In the genomic region with DNA sequence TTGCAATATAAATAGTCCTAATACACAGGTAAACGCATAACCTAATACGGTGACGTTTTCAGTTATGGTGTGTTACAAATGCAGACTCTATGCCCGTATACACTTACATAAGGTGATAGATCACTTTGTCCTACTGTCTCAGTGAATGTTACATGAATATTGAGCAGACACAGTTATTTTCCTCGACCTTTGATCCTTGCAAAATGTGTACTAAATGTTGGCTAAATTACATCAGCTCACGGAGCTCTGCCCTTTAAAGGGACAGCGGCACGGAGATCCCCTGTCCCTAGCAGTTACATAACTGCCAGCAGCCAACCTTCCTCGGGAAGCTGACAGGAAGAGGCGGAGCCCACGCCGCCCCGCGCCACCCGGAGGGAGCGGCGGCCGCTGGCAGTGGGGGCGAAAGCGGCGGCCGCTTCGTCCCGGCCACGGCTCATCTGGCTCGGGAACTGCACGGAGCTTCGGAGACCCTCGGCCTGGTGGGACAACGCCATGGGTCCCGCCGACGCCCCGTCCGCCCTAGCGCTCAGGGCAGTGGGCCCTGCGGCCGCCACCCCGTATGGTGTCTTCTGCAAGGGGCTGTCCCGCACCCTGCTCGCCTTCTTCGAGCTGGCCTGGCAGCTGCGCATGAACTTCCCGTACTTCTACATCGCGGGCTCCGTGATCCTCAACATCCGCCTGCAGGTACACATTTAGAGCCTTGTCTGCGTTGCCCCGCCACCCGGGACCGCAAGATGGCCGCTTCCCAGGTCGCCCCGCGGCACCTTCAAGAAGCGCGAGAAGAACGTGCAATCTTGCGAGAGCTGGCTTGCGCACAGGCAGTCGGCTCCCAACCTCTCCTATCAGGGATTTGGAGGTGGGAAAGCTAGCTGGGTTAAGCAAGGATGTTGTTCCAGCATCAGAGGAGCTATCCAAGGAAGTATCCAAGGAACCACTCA, we compare ENCODE assay signal across 8 mouse cellular contexts. TPM values are rescaled to one million over a fixed set of nuclear protein-coding genes. Genes with fewer than 3 reads are reported as not detected.
DNase-seq lines count a peak whose midpoint lies in the region; ATAC-seq and TF ChIP-seq lines count a peak whose summit lies in the region.

No protein-coding gene starts in this region.

- no peak for TF ChIP-seq CTCF in CH12.LX (conservative IDR thresholded peaks at IDR 0.05 in 1 of 2, IDR thresholded peaks at IDR 0.05 in 1 of 2; ENCODE audit: low read depth in 2 of 2, low read length in 2 of 2)

- TF ChIP-seq RAD21 in CH12.LX (IDR thresholded peaks at IDR 0.05; ENCODE audit: low read depth, low read length), result no peak

- peak; percentile 85 for DNase-seq in CH12.LX (ENCODE audit: extremely low read depth)
- peak; percentile 74 for DNase-seq in c-Kit-positive CD71-positive TER-119-negative erythroid progenitor cells, embryonic 14.5 days (ENCODE audit: low read depth)
- DNase-seq in forebrain, embryonic 11.5 days (ENCODE audit: low spot score), result peak; percentile 92
- peak; percentile 94 to 96 for DNase-seq in kidney, postnatal 36 days
- DNase-seq in telencephalon, adult 2 months (ENCODE audit: low read depth, low spot score), result peak; percentile 87

- H3K36me3 ChIP-seq in CH12.LX (replicated peaks in 1 of 2; ENCODE audit: control insufficient read depth in 1 of 2, insufficient read depth in 1 of 2, low read length in 1 of 2), result peaks cover 0 to 20% of the 10 kb centered on the region in 2 experiments
- H3K36me3 ChIP-seq in forebrain, embryonic 11.5 days (ENCODE audit: control insufficient read depth, insufficient read depth, low read length), result no peaks in the 10 kb centered on the region
- peaks cover 7% of the 10 kb centered on the region; the same call in 1 of the 2 replicates for H3K36me3 ChIP-seq in heart, embryonic 16.5 days (ENCODE audit: control insufficient read depth, insufficient read depth)
- H3K36me3 ChIP-seq in liver, embryonic 15.5 days (replicated peaks), result 0 out of 2 replicates have a peak, but pooled peaks cover 4% of the 10 kb centered on the region
- H3K36me3 ChIP-seq in neural tube, embryonic 12.5 days, result 0 out of 2 replicates have a peak, but pooled peaks cover 4% of the 10 kb centered on the region

- dilution Hi-C loops in CH12.LX (cut with MboI; ENCODE audit: extremely low pct_ligation_motif_present, extremely low pct_unique_long_range_greater_than_20kb, low sequenced_read_pairs), result no loop called here

- in situ Hi-C loops in CH12.LX (cut with MboI; ENCODE audit: low pct_ligation_motif_present, low pct_unique_long_range_greater_than_20kb, low sequenced_read_pairs), result no loop called here

- peak; percentile 78 for TF ChIP-seq POLR2A in CH12.LX (IDR thresholded peaks at IDR 0.05; ENCODE audit: low read depth, low read length)

- H3K27ac ChIP-seq in CH12.LX (ENCODE audit: insufficient read depth, low read depth), result peak overlapping the region; percentile 95
- peak overlapping the region; percentile 98 for H3K27ac ChIP-seq in forebrain, embryonic 11.5 days (ENCODE audit: low read depth, low read length)
- peak overlapping the region; percentile 98 for H3K27ac ChIP-seq in heart, embryonic 16.5 days (ENCODE audit: low read length)
- H3K27ac ChIP-seq in liver, embryonic 15.5 days (replicated peaks), result peak overlapping the region; percentile 80
- peak overlapping the region; percentile 92 for H3K27ac ChIP-seq in neural tube, embryonic 12.5 days

- H3K9me3 ChIP-seq in CH12.LX (replicated peaks; ENCODE audit: low read length), result no peaks in the 10 kb centered on the region
- no peaks in the 10 kb centered on the region for H3K9me3 ChIP-seq in forebrain, embryonic 11.5 days (ENCODE audit: control insufficient read depth, low read length)
- H3K9me3 ChIP-seq in heart, embryonic 16.5 days (replicated peaks; ENCODE audit: control insufficient read depth, low read length), result no peaks in the 10 kb centered on the region
- no peaks in the 10 kb centered on the region for H3K9me3 ChIP-seq in liver, embryonic 15.5 days (replicated peaks)
- H3K9me3 ChIP-seq in neural tube, embryonic 12.5 days, result no peaks in the 10 kb centered on the region

- peak overlapping the region; percentile 81 to 93 (median 89) for H3K4me3 ChIP-seq in CH12.LX (replicated peaks in 1 of 3; ENCODE audit: low read depth in 2 of 3, low read length in 2 of 3, poor library complexity in 1 of 3)
- H3K4me3 ChIP-seq in forebrain, embryonic 11.5 days (ENCODE audit: low read depth, low read length), result peak overlapping the region; percentile 73
- peak overlapping the region; percentile 85 for H3K4me3 ChIP-seq in heart, embryonic 16.5 days (ENCODE audit: low read length)
- peak overlapping the region; percentile 76 for H3K4me3 ChIP-seq in liver, embryonic 15.5 days (replicated peaks)
- peak overlapping the region; percentile 79 for H3K4me3 ChIP-seq in neural tube, embryonic 12.5 days

- 0 out of 2 replicates have a peak, but pooled peaks have one; percentile 11 for TF ChIP-seq EP300 in CH12.LX (IDR thresholded peaks at IDR 0.05; ENCODE audit: low read length)

- 0 out of 2 replicates have a peak overlapping the region, but pooled peaks have one; percentile 67 for H3K4me2 ChIP-seq in CH12.LX (ENCODE audit: insufficient read depth, low read depth, poor library complexity, severe bottlenecking)
- peak overlapping the region; percentile 45 for H3K4me2 ChIP-seq in forebrain, embryonic 11.5 days (ENCODE audit: low read depth, low read length, severe bottlenecking)
- H3K4me2 ChIP-seq in heart, embryonic 16.5 days (ENCODE audit: low read depth, low read length), result peak overlapping the region; percentile 75
- peak overlapping the region; percentile 72 for H3K4me2 ChIP-seq in liver, embryonic 15.5 days
- H3K4me2 ChIP-seq in neural tube, embryonic 12.5 days (replicated peaks), result peak overlapping the region; percentile 62

- peak overlapping the region; percentile 74 for H3K9ac ChIP-seq in CH12.LX (ENCODE audit: insufficient read depth, low read depth)
- H3K9ac ChIP-seq in forebrain, embryonic 11.5 days (ENCODE audit: low read length), result peak overlapping the region; percentile 88
- peak overlapping the region; percentile 98 for H3K9ac ChIP-seq in heart, embryonic 16.5 days (ENCODE audit: low read length)
- peak overlapping the region; percentile 72 for H3K9ac ChIP-seq in liver, embryonic 15.5 days
- H3K9ac ChIP-seq in neural tube, embryonic 12.5 days, result peak overlapping the region; percentile 93

- peaks cover 10% of the 10 kb centered on the region for H3K79me2 ChIP-seq in CH12.LX (replicated peaks; ENCODE audit: control insufficient read depth, extremely low read depth, insufficient read depth, poor library complexity, severe bottlenecking)

- 2% methylated on average over 62 of the region's 62 CpGs for WGBS in forebrain, embryonic 11.5 days
- whole genome bisulfite sequencing in heart, embryonic 16.5 days, result 1% methylated on average over 59 of the region's 62 CpGs
- 1% methylated on average over 62 of the region's 62 CpGs for WGBS in liver, embryonic 15.5 days (ENCODE audit: insufficient replicate concordance)
- 2% methylated on average over 62 of the region's 62 CpGs for WGBS in neural tube, embryonic 12.5 days

- no peaks in the 10 kb centered on the region for H3K27me3 ChIP-seq in CH12.LX (replicated peaks)
- no peaks in the 10 kb centered on the region for H3K27me3 ChIP-seq in forebrain, embryonic 11.5 days (ENCODE audit: control insufficient read depth, insufficient read depth, low read length)
- no peaks in the 10 kb centered on the region for H3K27me3 ChIP-seq in heart, embryonic 16.5 days (ENCODE audit: control insufficient read depth, insufficient read depth, low read length)
- H3K27me3 ChIP-seq in liver, embryonic 15.5 days, result no peaks in the 10 kb centered on the region
- H3K27me3 ChIP-seq in neural tube, embryonic 12.5 days (replicated peaks), result no peaks in the 10 kb centered on the region

- ATAC-seq in forebrain, embryonic 11.5 days (replicated peaks; ENCODE audit: low FRiP score), result peak; percentile 98
- ATAC-seq in heart, embryonic 16.5 days (replicated peaks; ENCODE audit: extremely low read depth, insufficient read depth, low FRiP score), result peak; percentile 98
- peak; percentile 95 for ATAC-seq in liver, embryonic 15.5 days (ENCODE audit: insufficient read depth)
- peak; percentile 98 for ATAC-seq in neural tube, embryonic 12.5 days (ENCODE audit: low FRiP score, low read depth)

- H3K4me1 ChIP-seq in CH12.LX (ENCODE audit: control insufficient read depth in 1 of 2, insufficient read depth in 2 of 2), result peaks cover 0 to 5% of the 10 kb centered on the region in 2 experiments; a peak in 2 of 4 replicates
- no peaks in the 10 kb centered on the region for H3K4me1 ChIP-seq in forebrain, embryonic 11.5 days (replicated peaks; ENCODE audit: control insufficient read depth, insufficient read depth, low read length)
- peaks cover 6% of the 10 kb centered on the region; the same call in 1 of the 2 replicates for H3K4me1 ChIP-seq in heart, embryonic 16.5 days (ENCODE audit: control insufficient read depth, insufficient read depth, low read length)
- 0 out of 2 replicates have a peak, but pooled peaks cover 2% of the 10 kb centered on the region for H3K4me1 ChIP-seq in liver, embryonic 15.5 days (replicated peaks)
- H3K4me1 ChIP-seq in neural tube, embryonic 12.5 days, result no peaks in the 10 kb centered on the region

TF ChIP-seq in CH12.LX, 34 proteins besides CTCF, POLR2A, EP300 and RAD21 (continues in another document):
- peak; percentile 70 for TF ChIP-seq ELF1 (IDR thresholded peaks at IDR 0.05; ENCODE audit: low read depth, low read length)
- no peak for TF ChIP-seq JUND (conservative IDR thresholded peaks at IDR 0.05; ENCODE audit: low read depth, low read length)
- TF ChIP-seq POLR2AphosphoS2 (IDR thresholded peaks at IDR 0.05; ENCODE audit: low read depth, low read length), result peak; percentile 76; the same call in 1 of the 2 replicates
- peak; percentile 77 for TF ChIP-seq HCFC1 (IDR thresholded peaks at IDR 0.05; ENCODE audit: low read depth, low read length)

RNA-seq across cellular contexts. Expression of gene Smim10l1, which starts 0.5 kb away (rescaled TPM):
- total RNA-seq in CH12.LX (2012; rRNA removed) (29.1 and 33.3 TPM in 2 replicates), CH12.LX (2014; rRNA removed) (60.3 and 65.5 TPM in 2 replicates)
- polyA plus RNA-seq in CH12.LX (2012; ENCODE audit: insufficient read length, low read depth), result 33.7 and 40.6 TPM in 2 replicates
- 59.8 and 70.4 TPM in 2 replicates for polyA plus RNA-seq in forebrain, embryonic 11.5 days (2014; fragmentation: Nextera tagmentation; extraction: Ambion mirVana)
- polyA plus RNA-seq in heart, embryonic 16.5 days (2015; fragmentation: Nextera tagmentation; extraction: Ambion mirVana), result 52.8 and 65.6 TPM in 2 replicates
- 27.5 and 27.7 TPM in 2 replicates for polyA plus RNA-seq in liver, embryonic 15.5 days (2015; fragmentation: Nextera tagmentation; extraction: Ambion mirVana)
- 94.4 and 102 TPM in 2 replicates for polyA plus RNA-seq in neural tube, embryonic 12.5 days (2016; fragmentation: Nextera tagmentation; extraction: Ambion mirVana)

RNA-seq across cellular contexts. Expression of gene Tas2r140, which starts 49.6 kb away (rescaled TPM):
- total RNA-seq in CH12.LX (2012; rRNA removed) (not detected in 2 replicates), CH12.LX (2014; rRNA removed) (not detected in 2 replicates)
- polyA plus RNA-seq in CH12.LX (2012; ENCODE audit: insufficient read length, low read depth), result not detected in 2 replicates
- not detected in 2 replicates for polyA plus RNA-seq in forebrain, embryonic 11.5 days (2014; fragmentation: Nextera tagmentation; extraction: Ambion mirVana)
- not detected in 2 replicates for polyA plus RNA-seq in heart, embryonic 16.5 days (2015; fragmentation: Nextera tagmentation; extraction: Ambion mirVana)
- not detected in 2 replicates for polyA plus RNA-seq in liver, embryonic 15.5 days (2015; fragmentation: Nextera tagmentation; extraction: Ambion mirVana)
- polyA plus RNA-seq in neural tube, embryonic 12.5 days (2016; fragmentation: Nextera tagmentation; extraction: Ambion mirVana), result not detected in 2 replicates

Comparison
In these comparisons a context has a peak if more than half of its experiments do, and no peak if none do; other contexts are left out.
1. Peak in every context shown above with its lines: DNase-seq, ATAC-seq, H3K4me3 ChIP-seq and H3K27ac ChIP-seq.